Mouse (Mus musculus) heart, postnatal 25 days (tissue): ENCODE results near the gene Itpkb. TPM values are rescaled to one million over a fixed set of nuclear protein-coding genes. Genes with fewer than 3 reads are reported as not detected.
"Not testable (repeated sequence)": the region's sequence is repeated elsewhere in the genome, so short reads cannot be mapped to it uniquely, and the experiment has no call there.

Source experiments
- DNase-seq: peaks from one replicate; pipeline ENCODE4 v3.0.0; 2022; ENCODE audit warnings: low spot score
- intact Hi-C: fragments of 180-260 bp; cut with DNase I; formaldehyde crosslinking; loops from one replicate; pipeline ENCODE4 v1.15.1; 2025
- total RNA-seq, 2 experiments: library from RNA; stranded (reverse); gene quantifications; 2 replicates each; pipeline ENCODE4 v1.2.3; 2021

Itpkb gene
- total RNA-seq, 2 experiments from 2014 or later = 56.1 to 63.6 TPM

DNA sequence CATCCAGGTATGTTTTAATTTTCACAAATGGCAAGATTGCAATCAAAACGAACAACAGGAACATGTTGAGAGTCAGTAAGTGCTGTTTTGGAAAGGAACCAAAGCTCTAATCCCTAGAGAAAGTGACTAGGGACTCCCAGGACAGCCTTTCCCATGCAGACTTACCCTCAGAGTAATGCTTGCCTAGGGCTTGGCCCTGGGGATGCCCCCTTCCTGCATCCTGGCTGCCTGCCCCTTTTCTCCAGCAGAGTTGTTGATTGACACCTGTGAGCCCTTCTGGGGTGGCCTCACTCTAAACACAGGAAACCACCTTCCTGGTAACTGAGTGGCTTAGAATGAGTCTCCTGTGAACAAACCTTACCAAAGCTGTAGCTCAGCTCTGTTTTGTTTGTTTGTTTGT, 58.2 kb downstream of the Itpkb start:
- intact Hi-C loops = loop anchor here (5.0 kb wide), 1 partner anchor 56 kb away; the partner anchor contains the start of gene Itpkb
- no peak for DNase-seq

DNA sequence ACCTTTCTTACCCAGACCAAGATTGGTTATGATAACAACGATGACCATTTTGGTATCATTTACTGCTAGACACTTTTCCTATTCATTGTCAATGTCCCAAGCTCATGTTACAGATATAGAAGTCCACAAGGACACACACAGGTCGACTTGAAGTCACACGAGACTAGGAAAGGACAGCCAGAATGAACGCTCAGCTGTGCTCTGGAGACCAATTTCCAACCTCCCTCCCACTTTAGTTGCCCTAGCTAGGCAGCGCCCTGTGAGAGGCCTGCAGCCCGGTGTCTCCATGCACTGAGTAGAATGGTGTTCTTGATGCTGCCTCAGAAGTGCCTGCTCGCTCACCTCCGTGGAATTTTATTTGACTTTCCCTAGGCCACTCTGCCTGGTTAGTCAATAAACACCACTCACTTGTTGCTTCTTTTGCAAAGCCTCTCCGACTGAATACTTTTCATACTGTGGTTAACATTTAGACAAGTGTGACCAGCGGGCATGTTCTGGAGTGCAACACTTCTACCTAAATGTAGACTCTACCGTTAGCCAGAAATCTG, 59.0 kb downstream of the Itpkb start:
- DNase-seq = not testable (repeated sequence)
- intact Hi-C loops = loop anchor here (5.0 kb wide), 1 partner anchor 57 kb away; the partner anchor contains the start of gene Itpkb

DNA sequence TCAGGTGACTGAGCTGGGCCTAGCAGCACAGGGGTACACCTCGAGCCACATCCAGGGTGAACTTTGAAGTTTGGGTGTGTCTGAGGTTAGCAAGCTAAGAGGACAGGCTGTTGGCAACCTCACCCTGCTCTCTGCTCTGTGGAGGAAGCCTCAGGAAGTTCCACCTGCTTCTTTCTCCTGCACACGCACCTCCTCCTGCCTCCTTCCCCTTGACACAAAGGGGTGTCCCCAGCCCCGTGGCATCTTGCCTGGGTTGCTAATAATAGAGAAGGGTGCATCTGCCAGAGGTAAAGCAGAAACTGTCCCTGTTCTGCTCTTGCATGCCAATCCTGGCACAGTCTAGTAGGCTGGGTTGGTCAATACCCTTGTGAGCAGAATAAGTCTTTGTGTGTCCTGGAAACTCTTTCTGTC, 60.0 kb downstream of the Itpkb start:
- DNase-seq = peak; percentile 31
- intact Hi-C loops = no loop called here

DNA sequence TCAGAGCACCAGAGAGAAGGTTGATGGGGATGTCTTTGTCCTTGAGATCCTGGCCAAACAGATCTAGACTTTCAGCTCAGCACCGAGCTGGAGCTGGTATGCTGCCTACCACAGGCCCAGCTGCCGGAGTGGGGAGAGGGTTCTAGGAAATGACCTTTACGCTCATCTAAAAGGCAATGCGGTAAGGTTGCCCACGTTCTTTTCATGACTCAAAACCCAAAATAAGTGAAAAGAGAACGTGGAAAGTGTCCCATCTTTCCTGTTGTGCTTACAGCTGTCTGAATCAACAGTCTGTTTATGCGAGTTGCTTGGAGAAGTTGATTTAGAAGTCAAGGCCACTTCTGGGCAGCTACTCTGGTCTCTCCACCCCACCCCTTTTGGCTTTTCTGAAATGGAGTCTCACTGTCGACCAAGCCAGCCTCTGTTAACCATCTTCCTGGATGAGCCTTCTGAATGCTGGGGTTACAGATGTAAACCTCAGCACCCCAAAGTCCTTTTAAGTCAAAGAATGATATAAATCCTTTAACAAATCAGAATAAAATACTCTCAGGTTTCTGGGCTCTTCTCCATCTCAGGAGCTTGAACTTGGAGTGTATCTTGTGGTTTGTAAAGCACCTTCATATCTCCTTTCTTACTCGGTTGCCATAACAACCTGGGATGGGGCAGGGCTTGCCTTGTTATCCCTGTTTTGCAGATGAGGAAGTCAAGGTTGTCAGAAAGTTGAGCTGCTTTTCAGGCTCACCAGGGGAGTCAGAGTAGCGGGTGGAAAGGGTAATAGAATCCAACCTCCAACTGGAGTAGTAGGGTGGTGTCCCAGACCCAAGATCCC, 60.7 kb downstream of the Itpkb start:
- intact Hi-C loops = no loop called here
- no peak for DNase-seq

DNA sequence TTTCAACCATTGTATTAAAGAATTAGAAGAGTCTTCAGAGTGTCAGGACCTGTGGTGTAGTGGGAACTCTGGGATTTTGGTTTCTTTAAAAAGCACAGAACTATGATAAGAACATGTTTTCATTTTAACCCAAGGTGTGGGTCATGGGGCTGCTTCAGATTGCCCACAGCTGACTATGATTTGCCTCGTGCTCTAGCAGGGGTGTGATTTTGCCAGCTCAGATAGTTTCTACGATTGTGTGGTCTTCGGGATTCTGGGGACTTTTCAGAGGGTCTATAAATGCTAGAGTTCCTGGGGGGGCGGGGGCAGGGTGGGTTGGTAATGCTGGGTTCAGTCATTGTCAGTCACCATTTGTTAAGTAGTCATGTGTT, 61.3 kb downstream of the Itpkb start:
- no peak for DNase-seq
- intact Hi-C loops = no loop called here

DNA sequence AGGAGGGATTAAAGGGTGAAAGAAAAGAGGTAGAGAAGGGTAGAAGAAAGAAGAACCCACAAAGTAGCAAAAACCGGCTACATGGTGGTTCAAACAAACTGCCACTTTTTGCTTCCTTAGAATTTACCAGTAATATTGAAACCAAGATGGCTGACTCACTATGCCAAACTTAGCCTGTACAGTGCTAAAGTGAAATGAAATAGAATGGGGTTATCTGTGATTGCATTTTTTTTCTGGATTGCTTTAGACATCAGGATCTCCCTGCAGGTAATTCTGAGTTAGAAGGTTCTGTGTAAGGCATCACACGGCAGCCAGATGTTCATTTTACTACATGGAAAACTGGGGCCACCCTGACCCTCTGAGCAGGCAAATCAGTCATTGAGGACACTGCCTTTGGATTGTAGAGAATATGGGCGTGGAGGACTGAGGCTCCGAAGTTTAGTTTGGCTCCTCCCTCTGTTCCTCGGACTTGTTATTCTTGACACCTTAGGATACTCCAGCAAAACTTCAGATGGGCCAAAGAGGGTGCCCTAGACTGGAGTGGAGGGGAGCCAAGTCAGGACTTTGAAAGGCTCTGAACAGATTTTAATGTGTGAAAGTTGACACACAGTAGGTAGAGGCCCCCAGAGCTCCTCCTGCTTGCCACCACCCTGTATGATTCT, 62.0 kb downstream of the Itpkb start:
- intact Hi-C loops = no loop called here

DNA sequence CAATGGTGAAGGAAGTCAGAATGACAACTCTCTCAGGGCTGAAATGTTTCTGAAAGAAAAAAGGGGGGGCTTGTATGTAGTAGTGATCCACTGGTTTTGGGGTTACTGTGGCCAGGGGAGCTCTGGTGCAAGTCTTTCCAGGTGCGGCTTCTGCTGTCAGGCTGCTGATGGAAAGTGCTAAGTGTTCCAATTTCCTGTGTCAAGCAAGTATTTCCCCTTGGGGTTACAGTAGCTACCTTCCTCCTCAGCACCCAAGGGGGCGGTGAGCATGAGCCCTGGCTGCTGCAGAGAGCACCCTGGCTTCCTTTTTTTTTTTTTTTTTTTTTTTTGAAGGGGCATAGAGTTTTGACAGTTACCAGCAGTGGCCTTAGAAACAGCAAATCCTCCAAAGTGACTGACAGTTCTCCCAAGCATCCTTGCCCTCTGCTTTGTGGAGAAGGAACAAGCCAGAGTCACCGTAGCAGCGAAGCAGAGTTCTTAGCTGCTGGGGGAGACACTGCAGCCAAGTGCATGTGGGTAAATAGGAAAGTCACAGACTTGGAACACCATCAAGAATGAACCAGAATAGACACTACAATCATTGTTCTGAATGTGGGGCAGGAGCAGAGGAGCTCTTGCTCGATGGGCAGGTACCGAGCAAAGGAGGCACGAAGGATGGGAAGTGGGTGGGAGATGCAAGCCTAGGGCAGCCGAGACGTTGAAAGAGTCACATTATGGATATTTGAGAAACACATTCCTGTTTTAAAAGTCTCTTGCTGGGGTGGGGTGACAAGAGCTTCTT, 62.9 kb downstream of the Itpkb start:
- no peak for DNase-seq
- intact Hi-C loops = no loop called here

More for the DNA sequence above, 62.0 kb downstream of the Itpkb start:
- DNase-seq = no peak

DNA sequence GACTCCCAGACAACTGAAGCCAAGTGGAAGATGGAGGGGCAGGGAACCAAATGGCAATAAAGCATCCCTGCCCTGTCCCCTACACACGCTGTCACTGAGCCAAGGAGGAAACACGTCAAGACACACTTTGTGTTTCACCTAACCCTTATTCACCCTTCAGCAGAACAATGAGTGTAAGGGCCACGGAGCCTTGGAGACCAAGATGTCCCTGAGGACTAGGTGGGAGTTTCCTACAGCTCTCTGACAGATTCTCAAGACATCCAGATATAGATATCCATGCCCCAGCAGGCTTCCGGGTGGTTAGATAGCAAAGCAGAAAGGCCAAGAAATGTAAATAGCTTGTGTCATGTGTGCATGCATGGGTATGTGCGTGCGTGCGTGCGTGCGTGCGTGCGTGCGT, 63.6 kb downstream of the Itpkb start:
- peak; percentile 57 for DNase-seq
- intact Hi-C loops = no loop called here

DNA sequence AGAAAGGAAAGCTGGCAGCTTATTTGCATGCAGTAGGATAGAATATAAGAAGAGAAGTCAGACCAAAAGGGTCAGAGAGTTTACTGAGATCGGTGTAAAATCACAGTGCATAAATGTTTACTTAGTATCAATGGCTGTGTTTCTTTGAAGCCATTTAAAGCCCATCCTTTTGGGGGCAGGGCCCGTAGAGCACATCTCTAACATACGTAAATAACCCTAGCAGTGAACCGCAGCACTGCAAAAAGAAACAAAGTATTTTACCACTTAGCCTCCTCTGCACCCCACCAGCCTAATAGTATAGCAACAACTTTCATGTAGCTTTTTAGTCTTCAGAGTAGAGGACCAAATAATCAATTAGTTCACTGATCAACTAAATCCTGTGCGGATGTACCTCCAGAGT, 67.4 kb downstream of the Itpkb start:
- DNase-seq = no peak
- intact Hi-C loops = no loop called here

DNA sequence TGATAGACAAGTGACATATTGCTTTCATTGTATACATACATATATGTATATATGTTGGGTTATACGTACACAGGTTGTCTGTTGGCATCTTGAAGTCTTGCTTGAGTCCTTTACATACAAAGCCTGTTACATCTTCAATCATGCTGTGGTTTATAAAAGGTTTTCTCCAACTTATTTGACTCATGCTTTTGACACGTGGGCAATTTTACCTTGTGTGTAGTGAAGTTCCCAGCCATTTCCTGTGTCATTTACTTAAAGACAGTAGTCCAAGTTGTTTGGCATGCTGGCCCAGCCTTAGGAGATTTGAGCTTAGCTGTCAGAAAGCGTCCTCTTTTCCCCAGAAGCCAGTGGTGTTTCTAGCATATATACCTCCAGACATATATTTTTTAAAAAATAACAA, 68.2 kb downstream of the Itpkb start:
- intact Hi-C loops = no loop called here
- DNase-seq = no peak

DNA sequence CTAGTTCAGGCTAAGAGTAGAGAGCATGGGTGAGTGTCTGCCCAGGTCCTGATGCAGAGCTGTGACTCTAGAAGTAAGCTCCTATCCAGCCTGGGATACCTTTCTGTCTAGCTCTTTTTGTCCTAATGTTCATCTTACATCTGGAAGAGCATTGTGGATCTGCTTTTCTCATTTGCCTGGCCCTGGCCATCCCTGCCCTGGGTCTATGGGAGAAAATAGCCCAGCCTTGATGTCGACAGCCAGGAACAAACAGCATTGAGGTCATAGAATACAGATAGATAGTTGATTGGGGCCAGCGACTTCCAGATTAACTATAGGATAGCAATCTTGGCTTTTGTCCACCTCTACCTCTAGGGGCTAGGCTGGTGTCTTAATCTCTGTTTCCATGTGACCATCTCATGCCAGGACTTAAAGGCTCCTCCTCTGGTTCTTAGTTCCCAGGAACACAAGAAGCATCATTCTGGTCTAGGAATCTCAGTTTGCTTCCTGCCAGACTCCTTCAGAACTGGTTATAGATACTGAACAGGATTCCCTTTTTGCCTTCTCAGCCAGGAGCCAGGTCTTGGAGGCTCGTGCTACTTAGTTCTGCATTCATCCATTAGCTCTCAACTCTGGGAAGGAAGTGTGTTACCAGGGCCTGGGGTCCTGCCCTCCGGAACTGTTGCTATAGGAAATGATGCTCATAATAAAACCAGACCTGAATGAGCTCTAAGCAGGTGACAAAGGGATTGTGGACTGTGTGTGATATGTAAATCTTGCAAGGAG, 70.6 kb downstream of the Itpkb start:
- no peak for DNase-seq
- intact Hi-C loops = no loop called here

DNA sequence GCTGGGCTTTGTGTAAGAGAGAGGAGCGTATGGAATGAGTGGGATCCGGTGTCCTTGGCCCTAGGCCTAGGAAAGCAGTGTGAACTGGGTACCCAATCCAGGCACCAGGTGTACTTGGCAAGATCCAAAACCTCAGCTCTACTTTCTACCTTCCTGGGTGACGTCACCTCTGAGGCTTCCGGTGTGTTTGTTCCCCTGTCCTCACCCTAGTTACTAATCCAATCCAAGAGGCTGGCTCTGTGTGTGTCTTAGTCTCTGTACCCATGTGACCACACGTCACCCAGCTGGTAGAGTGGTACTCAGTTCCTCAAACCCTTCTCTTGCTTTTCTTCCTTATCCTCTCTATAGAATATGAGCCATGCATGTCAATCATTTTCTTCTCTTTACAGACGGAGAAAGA, 71.4 kb downstream of the Itpkb start:
- DNase-seq = no peak
- intact Hi-C loops = no loop called here

DNA sequence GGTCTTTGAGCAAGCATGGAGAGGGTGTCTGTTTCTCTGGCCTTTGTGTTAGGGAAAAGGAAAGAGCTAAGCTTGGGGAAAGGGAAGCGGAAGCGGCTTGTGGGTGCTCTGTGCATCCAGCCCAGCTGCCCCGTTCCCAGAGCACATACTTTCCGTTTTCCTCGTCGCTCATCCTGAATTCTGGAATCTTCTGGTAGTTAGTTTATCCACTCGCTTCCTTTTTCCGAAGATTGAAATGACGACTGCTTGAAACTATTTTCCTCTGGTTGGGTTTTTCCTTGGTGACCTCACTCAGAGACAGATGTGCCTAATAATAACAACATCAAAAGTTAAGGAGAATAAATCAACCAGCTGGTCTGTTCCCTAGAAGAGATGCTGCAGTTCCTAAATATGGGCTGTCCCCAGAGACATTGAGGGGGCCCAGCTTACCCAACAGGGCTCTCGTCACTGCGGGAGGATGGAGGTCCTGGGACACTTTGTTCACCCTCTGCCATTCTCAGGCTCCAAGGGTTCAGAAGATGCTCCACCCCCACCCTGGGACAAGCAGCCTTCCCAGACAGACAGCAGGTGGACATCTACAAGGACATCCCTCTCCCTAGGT, 72.3 kb downstream of the Itpkb start:
- no peak for DNase-seq
- intact Hi-C loops = no loop called here

DNA sequence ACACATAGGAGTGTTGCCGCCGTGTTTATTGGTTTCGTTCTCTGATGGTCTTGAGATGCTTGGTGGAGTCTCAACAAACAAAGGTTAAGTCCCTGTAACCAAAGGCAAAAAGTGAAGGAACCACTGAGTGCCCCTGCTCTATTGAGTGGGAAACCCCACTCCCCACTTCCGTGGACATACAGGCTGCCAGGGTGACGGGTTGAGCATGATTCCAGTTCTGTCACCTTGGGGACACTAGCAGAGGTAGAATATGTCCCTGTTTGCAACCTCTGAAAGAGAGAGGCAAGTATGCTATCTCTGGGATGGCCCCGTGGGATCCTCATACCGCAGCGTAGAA, 73.0 kb downstream of the Itpkb start:
- no peak for DNase-seq
- intact Hi-C loops = no loop called here

DNA sequence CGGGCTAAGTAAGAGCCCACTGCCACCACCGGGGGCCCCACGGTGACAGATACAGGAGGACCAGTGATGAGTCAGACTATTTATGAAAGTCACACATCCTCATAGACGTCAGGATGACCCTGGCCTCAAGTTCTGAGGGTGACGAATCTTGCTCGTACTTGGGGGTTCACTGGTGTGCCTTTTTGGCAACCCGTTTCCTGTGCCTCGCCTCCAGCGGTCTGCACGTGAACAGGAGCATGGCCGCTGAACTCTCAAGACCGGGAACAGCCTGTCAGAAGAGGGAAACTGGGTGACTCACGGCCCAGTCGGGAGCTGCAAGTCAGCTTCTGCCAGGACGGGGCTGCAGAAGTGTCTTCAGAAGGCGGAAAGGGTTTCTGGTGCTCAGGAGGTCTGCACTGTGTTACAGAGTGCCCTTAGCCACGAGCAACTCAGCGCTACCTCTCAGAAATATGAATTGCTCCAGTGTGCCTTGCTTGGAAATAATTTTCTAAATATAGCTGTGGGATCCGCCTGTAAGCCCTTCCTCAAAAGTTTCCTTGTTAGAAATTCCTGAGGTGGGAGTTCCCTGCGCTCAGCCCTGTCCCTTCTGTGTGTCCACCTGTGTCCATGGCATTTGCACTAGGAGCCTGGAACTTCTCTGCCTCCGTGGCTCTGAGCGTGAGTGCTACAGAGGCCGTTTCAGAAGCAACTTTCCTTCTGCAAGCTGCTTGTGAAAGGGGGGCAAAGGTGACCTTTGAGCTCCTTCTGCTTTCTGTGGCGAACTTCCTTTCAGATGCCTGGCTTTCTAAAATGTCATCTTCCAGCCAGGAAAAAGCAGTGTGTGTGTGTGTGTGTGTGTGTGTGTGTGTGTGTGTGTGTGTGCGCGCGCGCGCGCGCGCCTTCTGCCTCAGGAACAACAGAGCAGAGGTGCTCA, 73.7 kb downstream of the Itpkb start:
- peak; percentile 68 for DNase-seq
- intact Hi-C loops = no loop called here

DNA sequence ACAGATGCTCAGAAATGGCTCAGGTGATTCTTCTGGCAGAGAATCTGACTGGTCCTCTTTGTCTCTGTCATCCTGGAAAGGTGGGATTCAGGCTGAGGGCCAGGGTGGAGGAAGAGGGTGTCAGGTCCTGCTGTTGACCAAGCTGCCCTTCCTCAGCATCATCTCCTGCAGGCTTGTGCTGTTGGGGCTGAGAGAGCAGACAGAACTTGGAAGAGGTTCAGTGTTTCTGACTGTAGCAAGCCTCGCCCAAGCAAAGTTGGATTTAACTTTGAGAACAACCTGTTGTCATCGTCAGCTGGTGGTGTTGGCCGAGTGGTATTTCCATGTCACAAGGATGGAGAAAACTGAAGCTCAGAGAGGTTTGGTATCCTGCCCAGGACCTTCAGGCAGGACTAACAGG, 74.4 kb downstream of the Itpkb start:
- intact Hi-C loops = loop anchor here (5.0 kb wide), 1 partner anchor 72 kb away; the partner anchor contains the start of gene Itpkb
- no peak for DNase-seq

DNA sequence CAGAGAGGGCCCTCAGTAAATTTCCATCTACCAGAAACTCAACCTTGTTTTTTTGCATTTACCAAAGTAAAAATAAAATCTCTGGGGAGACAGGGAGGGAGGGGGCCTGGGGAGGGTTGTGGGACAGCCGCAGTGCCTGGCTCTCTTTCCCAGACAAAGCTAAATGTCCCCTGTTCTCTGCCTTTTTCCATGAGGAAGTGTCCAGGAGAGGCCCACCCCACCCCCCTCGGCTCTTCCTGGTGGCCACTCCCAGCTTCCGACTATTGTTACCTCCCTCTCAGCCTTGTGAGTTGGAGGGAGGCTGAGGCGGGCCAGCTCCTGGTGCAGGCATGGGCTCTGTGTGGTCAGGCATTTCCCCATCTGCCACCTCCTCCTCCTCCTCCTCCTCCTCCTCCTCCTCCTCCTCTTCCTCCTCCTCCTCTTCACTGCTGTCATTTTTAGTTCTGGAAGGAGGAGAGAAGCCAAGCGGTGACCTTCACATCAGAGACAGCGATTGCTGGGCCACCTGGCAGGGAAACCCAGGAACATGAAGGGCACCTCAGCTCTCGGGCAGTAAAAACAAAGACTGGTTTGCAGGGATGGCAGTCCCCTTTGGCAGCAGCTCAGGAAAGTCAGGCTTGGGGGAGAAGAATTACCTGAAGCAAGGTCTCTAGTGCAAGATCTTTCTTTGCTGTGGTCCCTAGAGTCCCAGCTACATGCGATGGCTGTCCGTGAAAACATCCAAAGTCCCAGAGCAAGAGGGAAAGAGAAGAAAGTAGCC, 75.5 kb downstream of the Itpkb start:
- intact Hi-C loops = loop anchor here (5.0 kb wide), 1 partner anchor 73 kb away; the partner anchor contains the start of gene Itpkb
- DNase-seq = peak; percentile 69
